Mouse (Mus musculus): ENCODE results near the gene Egfl6.

DNA sequence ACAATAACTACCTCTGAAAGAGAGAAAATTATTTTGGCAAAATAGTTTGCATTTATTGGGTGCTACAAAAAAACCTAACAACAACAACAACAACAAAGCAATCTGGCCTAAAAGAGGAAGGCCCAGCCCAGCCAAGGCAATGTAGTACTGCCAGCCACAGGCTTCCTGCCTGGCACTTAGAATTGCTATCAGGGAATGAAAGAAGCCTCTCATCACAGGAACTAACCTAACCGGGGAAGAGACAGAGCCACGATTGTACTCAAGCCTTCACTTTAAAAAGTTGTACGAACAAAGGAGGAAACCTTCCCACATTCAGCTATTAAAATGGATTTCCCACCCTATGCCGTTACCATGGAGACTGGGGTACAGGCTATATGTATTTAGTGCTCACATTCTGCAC is 87.7 kb downstream of the Egfl6 start:
- TF ChIP-seq CTCF (IDR thresholded peaks at IDR 0.05 in 2 of 3, conservative IDR thresholded peaks at IDR 0.05 in 1 of 3; ENCODE audit: control insufficient read depth in 1 of 3, insufficient read depth in 1 of 3, low read depth in 2 of 3, low read length in 3 of 3, poor library complexity in 1 of 3, severe bottlenecking in 1 of 3) (no peak), TBP (IDR thresholded peaks at IDR 0.05; ENCODE audit: low read depth, low read length) (no peak), POLR2A (IDR thresholded peaks at IDR 0.05; ENCODE audit: control insufficient read depth in 1 of 2, insufficient read depth in 1 of 2, low read depth in 1 of 2, low read length in 2 of 2, poor library complexity in 1 of 2) (no peak), JUND (IDR thresholded peaks at IDR 0.05; ENCODE audit: low read depth, low read length) (no peak), EP300 (IDR thresholded peaks at IDR 0.05; ENCODE audit: low read depth in 1 of 2, low read length in 2 of 2) (no peak), GATA1 (IDR thresholded peaks at IDR 0.05; ENCODE audit: low read depth, low read length) (no peak), MXI1 (IDR thresholded peaks at IDR 0.05; ENCODE audit: low read depth, low read length) (no peak), E2F4 (IDR thresholded peaks at IDR 0.05; ENCODE audit: borderline replicate concordance, low read depth, low read length) (no peak), CHD2 (IDR thresholded peaks at IDR 0.05; ENCODE audit: low read length) (no peak), POLR2AphosphoS5 (IDR thresholded peaks at IDR 0.05; ENCODE audit: borderline replicate concordance, low read depth, low read length) (no peak), ETS1 (IDR thresholded peaks at IDR 0.05; ENCODE audit: low read depth, low read length) (no peak), USF2 (IDR thresholded peaks at IDR 0.05; ENCODE audit: borderline replicate concordance in 1 of 2, insufficient read depth in 1 of 2, low read depth in 1 of 2, low read length in 2 of 2) (no peak), MAFK (IDR thresholded peaks at IDR 0.05; ENCODE audit: borderline replicate concordance, low read depth, low read length) (no peak), NRF1 (IDR thresholded peaks at IDR 0.05; ENCODE audit: insufficient read depth, low read depth, low read length, poor library complexity, severe bottlenecking) (no peak)
